Mouse (Mus musculus): ENCODE data around the gene Mgst3.

DNA sequence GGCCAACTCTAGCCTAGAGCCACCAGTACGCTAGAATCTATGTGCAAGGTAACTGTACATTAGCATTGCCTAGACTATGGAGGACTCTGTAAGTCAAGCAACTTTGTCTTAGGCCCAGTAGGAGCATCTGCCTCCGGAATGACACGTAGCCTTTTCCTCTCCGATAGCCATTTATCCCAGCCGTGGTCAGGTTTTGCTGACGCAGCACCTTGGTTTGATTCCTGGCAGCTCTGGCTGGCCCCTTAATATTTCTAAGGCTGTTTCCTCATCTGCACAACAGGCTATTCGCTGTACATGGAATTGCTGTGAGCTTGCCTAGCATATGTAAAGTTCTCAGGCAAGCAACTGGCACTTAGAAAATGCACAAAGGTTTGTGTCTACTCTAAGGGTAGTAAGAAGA is 20.9 kb downstream of the Mgst3 start:
- TF ChIP-seq CTCF (conservative IDR thresholded peaks at IDR 0.05 in 1 of 2, IDR thresholded peaks at IDR 0.05 in 1 of 2; ENCODE audit: low read depth in 2 of 2, low read length in 2 of 2) (no peak), POLR2A (IDR thresholded peaks at IDR 0.05; ENCODE audit: low read depth, low read length) (no peak), UBTF (IDR thresholded peaks at IDR 0.05; ENCODE audit: low read depth, low read length) (no peak), CHD1 (IDR thresholded peaks at IDR 0.05; ENCODE audit: low read depth, low read length) (no peak), HCFC1 (IDR thresholded peaks at IDR 0.05; ENCODE audit: low read depth, low read length) (no peak), E2F4 (IDR thresholded peaks at IDR 0.05; ENCODE audit: insufficient replicate concordance, low read depth, low read length) (no peak), NRF1 (IDR thresholded peaks at IDR 0.05; ENCODE audit: low read depth, low read length) (no peak), SMC3 (IDR thresholded peaks at IDR 0.05; ENCODE audit: low read depth, low read length) (no peak), RAD21 (IDR thresholded peaks at IDR 0.05; ENCODE audit: low read depth, low read length) (no peak), KAT2A (IDR thresholded peaks at IDR 0.05; ENCODE audit: insufficient replicate concordance, low read length) (no peak), JUND (conservative IDR thresholded peaks at IDR 0.05; ENCODE audit: low read depth, low read length) (no peak), USF1 (IDR thresholded peaks at IDR 0.05; ENCODE audit: low read depth, low read length) (no peak)

Data from CH12.LX (cell line).